Mouse (Mus musculus) testis, adult 2 months (tissue): Measurements from ENCODE around the gene Rac3.

Experiments used
- CTCF ChIP-seq: fragments of 200-500 bp; IDR thresholded peaks from 2 replicates; pipeline ENCODE4 v1.5.1; 2012; ENCODE audit warnings: low read depth, mild to moderate bottlenecking, inconsistent platforms, low read length, moderate library complexity; ENCODE audit not compliant: control insufficient read depth, insufficient read depth, insufficient replicate concordance
- POLR2A ChIP-seq: fragments of 200-500 bp; IDR thresholded peaks from 2 replicates; pipeline ENCODE4 v1.6.1; 2012; ENCODE audit warnings: low read depth, mild to moderate bottlenecking, inconsistent platforms, low read length, moderate library complexity; ENCODE audit not compliant: control insufficient read depth

DNA sequence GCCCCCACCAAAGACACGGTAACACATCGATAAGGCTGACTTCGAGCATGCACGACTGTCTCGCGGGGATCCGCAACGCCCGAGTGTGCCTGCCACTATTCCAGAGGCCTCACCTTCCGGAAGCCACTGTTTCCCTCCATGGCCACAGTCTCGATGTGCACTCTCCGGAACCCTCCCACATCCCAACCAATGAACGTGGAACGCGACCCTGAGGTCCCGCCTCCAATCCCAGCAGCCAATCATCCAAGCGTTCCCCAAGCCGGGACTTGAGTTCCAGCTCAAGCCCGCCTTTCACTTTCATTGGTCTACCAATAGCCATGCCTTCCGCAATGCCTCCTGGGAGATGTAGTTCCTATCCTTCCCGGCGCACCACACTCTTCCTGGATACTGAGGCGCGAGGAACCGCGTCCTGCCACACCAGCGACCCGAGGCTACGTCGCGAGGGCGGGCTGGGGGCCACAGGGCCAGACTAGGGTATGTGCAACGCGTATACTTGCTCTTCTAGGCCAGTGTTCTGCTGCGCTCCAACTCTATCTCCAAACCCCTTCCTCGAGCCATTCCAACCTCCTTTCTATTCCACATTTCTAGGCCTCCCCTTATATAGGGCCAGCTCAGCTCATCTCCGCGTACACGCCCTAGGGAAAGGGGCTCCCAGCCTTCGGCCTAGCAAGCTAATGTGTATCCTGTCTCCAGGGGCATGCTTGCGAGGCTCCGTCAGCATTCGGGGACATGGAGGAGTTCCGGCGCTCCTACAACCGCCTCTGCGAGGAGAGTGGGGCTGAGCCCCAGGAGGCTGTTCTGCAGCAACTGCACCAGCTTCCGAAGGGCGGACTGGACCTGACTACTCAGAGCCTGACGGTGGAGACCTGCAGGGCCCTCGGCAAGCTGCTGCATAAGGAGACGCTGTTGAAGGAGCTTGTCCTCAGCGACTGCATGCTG, 7.4 kb upstream of the Rac3 start, which contains the start of the genes Cenpx and Lrrc45:
- peak; percentile 66; the same call in 1 of the 2 replicates for TF ChIP-seq POLR2A
- no peak; the same call in 1 of the 2 replicates for TF ChIP-seq CTCF
